Mouse (Mus musculus) kidney, adult 2 months (tissue): ENCODE data around the gene Gdf11. TPM values are rescaled to one million over a fixed set of nuclear protein-coding genes. Genes with fewer than 3 reads are reported as not detected.
A peak's percentile ranks its signal among the peaks of the same experiment; 100 is the strongest.

Source experiments
- DNase-seq: peaks from one replicate; pipeline ENCODE4 v3.0.0; 2021
- H3K27ac ChIP-seq: fragments of 200-500 bp; 2 replicates; pipeline ENCODE4 v1.5.1; 2012; ENCODE audit warnings: low read depth, low read length, control low read depth, inconsistent platforms; ENCODE audit not compliant: insufficient read depth
- H3K27me3 ChIP-seq: fragments of 200-500 bp; replicated peaks from 2 replicates; pipeline ENCODE4 v1.6.1; 2012; ENCODE audit warnings: mild to moderate bottlenecking, moderate library complexity, low read length, inconsistent platforms; ENCODE audit not compliant: control insufficient read depth, insufficient read depth
- H3K36me3 ChIP-seq: fragments of 200-500 bp; 2 replicates; pipeline ENCODE4 v1.6.1; 2012; ENCODE audit warnings: mild to moderate bottlenecking, moderate library complexity, low read length, inconsistent platforms; ENCODE audit not compliant: control insufficient read depth, insufficient read depth
- H3K4me1 ChIP-seq: fragments of 200-500 bp; 2 replicates; pipeline ENCODE4 v1.6.1; 2011; ENCODE audit warnings: low read length; ENCODE audit not compliant: control insufficient read depth, insufficient read depth
- H3K4me3 ChIP-seq: fragments of 200-500 bp; 2 replicates; pipeline ENCODE4 v1.5.1; 2011; ENCODE audit warnings: mild to moderate bottlenecking, low read depth, low read length, control low read depth; ENCODE audit not compliant: insufficient read depth
- CTCF ChIP-seq: fragments of 200-500 bp; conservative IDR thresholded peaks from 2 replicates; pipeline ENCODE4 v1.5.1; 2011; ENCODE audit warnings: low read depth, mild to moderate bottlenecking, control low read depth, low read length, moderate library complexity, mixed read lengths; ENCODE audit not compliant: insufficient read depth, insufficient read length
- POLR2A ChIP-seq: fragments of 200-500 bp; IDR thresholded peaks from one replicate; pipeline ENCODE4 v1.6.1; 2011; ENCODE audit warnings: low read depth, low read length, control low read depth
- WGBS: fragments of 180-500 bp; shearing (Covaris S2); methylation state at CpG from one replicate; pipeline ENCODE4 v1.1.7; 2018; 5-methylcytosine and 5-hydroxymethylcytosine counted together
- polyA plus RNA-seq: library from polyadenylated mRNA; depleted of rRNA; stranded (reverse); fragments of >200 nt; gene quantifications from 2 replicates; pipeline ENCODE4 v1.2.3, GENCODE M21; 2012

The Gdf11 gene
- polyA plus RNA-seq, 1 experiment: 2.5 TPM

DNA sequence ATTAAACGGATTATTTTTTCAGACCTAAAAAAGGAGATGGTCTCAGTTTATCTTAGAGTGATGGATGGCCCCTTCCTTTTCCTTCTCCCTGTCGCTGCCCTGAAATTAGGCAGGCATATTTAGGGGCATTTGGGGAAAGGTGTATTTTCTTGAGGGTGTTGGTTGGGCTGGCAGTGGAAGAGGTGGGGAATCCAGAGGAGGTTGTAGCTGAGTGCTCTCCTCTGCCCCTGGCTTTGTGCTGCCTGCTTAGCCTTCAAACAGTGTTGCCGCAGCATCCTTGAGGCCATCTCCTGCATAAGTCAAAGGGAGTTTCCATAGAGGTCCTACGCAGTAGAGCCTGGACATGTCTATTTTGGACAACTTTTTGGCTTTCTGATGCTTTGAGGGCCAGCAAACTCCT is 21.3 kb upstream of the Gdf11 start:
- Histone ChIP-seq H3K4me1 (peaks cover 14% of the 10 kb centered on the region; the same call in 1 of the 2 replicates), H3K36me3 (peaks cover 4% of the 10 kb centered on the region; the same call in 1 of the 2 replicates), H3K27ac (no peak overlapping the region), H3K27me3 (no peaks in the 10 kb centered on the region), H3K4me3 (no peak overlapping the region)
- WGBS: 60% methylated on average over 4 of the region's 4 CpGs
- DNase-seq: no peak
- no peak for TF ChIP-seq CTCF
- TF ChIP-seq POLR2A: no peak

DNA sequence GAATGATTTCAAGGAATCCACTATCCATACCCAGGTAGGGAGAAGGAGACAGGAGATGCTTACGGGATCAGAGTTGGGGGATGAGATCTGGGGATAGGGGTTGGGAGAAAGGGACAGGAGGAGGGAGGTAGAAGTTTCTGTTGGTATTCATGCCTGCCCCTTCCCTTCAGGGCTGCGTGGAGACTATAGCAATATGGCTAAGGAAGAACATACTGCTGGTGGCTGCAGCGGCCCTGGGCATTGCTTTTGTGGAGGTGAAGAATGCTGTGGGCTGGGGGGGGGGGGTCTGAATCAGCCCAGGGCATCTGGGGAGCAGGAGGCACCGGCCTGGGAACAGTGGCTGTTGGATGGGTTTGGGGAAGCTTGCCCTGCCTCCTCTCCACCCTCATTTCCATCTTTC is 20.8 kb upstream of the Gdf11 start:
- Histone ChIP-seq H3K27ac (no peak overlapping the region), H3K36me3 (peaks cover 4% of the 10 kb centered on the region; the same call in 1 of the 2 replicates), H3K4me1 (peaks cover 14% of the 10 kb centered on the region; the same call in 1 of the 2 replicates), H3K4me3 (no peak overlapping the region), H3K27me3 (no peaks in the 10 kb centered on the region)
- DNase-seq: no peak
- WGBS: 56% methylated on average over 4 of the region's 4 CpGs
- TF ChIP-seq POLR2A: no peak
- TF ChIP-seq CTCF: no peak

DNA sequence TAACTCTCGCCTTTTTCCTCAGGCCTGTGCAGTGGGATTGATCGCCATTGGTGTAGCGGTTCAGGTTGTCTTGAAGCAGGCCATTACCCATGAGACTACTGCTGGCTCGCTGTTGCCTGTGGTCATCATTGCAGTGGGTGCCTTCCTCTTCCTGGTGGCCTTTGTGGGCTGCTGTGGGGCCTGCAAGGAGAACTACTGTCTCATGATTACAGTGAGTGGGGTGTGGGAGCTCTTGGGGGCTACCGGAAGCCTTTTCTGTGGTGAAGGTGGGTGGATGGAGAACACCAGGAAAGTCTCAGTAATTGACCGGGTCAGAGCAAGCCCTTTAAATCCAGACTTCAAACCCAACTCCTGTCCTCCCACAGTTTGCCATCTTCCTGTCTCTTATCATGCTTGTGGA is 19.9 kb upstream of the Gdf11 start:
- H3K27me3 ChIP-seq: no peaks in the 10 kb centered on the region
- DNase-seq: no peak
- WGBS: 44% methylated on average over 6 of the region's 6 CpGs
- H3K36me3 ChIP-seq: peaks cover 4% of the 10 kb centered on the region; the same call in 1 of the 2 replicates
- H3K4me1 ChIP-seq: peaks cover 14% of the 10 kb centered on the region; the same call in 1 of the 2 replicates
- H3K27ac ChIP-seq: peak overlapping the region; percentile 12
- no peak for TF ChIP-seq CTCF
- TF ChIP-seq POLR2A: no peak
- H3K4me3 ChIP-seq: peak overlapping the region; percentile 92

DNA sequence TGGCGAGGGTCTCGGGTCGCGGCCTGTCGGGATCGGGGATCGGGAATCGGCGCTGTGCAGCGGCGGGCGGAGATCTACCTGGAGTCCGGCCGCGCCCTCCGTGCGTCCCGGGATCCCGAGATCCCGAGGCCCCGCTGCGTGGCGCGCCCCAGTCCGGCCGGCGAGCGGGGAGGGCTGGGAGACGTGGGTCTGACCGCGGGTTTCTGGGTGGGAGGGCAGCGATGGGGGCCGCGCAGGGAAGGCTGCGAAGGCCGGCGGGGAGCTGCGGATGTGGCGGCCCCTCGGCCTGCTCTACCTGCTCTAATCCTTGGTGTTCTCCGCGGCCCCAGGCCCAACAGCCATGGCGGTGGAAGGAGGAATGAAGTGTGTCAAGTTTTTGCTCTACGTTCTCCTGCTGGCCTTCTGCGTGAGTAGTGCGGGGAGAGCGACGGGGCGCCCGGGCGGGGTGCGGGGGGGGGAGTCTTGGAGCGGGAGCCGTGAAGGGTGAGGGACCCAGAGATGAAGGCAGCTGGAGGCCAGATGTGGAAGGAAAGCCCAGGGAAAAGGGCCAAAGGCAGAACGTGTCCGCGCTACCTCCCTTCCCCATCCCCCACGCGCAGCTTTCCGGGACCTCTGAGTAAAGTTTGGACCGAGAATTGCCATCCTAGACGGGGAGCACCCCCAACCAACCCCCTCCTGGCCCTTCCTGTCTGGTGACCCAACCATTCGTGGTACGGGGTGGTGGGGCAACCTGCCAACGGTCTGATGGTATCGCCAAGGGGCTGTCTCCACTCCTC is 18.7 kb upstream of the Gdf11 start:
- peak overlapping the region; percentile 99 for H3K27ac ChIP-seq
- peaks cover 14% of the 10 kb centered on the region; the same call in 1 of the 2 replicates for H3K4me1 ChIP-seq
- peak overlapping the region; percentile 92 for H3K4me3 ChIP-seq
- 2% methylated on average over 65 of the region's 66 CpGs for WGBS
- DNase-seq: peak; percentile 66
- TF ChIP-seq POLR2A: no peak
- no peak for TF ChIP-seq CTCF
- peaks cover 4% of the 10 kb centered on the region; the same call in 1 of the 2 replicates for H3K36me3 ChIP-seq
- H3K27me3 ChIP-seq: no peaks in the 10 kb centered on the region

DNA sequence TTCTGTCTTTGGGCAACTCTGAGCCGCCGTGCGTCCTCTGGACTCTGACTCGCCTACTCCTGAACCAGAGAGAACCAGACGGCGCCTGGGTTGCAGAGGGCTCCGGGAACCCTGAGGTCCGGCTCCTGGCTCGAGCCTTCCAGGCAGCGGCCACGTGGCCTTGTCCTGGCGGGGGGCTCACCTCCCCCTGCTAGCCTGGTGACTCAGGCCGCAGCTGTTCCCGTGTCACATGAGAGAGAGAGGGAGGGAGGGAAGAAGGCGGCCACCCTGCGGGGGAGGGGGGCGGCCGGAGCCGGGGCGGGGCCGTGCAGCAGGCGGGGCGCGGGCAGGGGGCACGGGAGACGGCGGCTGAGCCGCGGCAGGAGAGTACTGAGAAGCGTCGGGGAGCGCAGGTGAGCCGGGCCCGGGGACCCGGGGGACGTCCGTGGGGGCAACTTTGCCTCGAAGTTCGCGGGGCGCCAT is 18.1 kb upstream of the Gdf11 start:
- no peaks in the 10 kb centered on the region for H3K27me3 ChIP-seq
- H3K4me3 ChIP-seq: peak overlapping the region; percentile 92
- peak; percentile 95 for DNase-seq
- peak overlapping the region; percentile 99 for H3K27ac ChIP-seq
- peaks cover 14% of the 10 kb centered on the region; the same call in 1 of the 2 replicates for H3K4me1 ChIP-seq
- peaks cover 4% of the 10 kb centered on the region; the same call in 1 of the 2 replicates for H3K36me3 ChIP-seq
- TF ChIP-seq CTCF (no peak), POLR2A (peak; percentile 23)
- 2% methylated on average over 37 of the region's 41 CpGs for WGBS

DNA sequence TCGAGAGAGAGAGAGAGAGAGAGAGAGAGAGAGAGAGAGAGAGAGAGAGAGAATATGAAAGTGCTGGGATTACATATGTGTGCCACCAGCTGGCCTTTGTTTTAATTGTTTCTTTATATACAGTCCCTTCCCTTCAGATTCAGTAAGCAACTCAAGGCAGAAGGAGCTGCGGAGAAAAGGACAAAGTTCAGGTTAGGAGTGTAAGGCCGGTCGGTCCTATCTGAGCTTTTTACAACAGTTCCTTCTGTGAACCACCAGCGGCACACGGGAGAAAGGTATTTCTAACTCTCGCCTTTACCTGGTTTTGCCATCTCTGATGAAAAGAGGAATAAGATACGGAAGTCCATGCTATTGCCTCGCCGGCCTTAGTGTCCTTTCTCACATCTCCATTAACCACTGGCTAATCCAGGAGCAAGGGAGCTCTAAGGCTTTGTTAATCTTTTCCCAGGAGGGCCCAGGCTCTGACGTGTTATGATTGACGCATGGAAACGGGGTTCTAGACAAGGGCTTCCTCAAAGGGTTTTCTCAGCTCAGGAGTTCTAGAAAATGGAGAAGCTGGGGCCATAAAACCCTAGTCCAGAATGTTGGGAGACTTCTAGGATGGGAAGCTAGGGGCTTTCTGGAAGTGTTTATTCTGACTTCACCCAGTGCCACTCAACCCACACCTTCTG is 17.4 kb upstream of the Gdf11 start:
- no peaks in the 10 kb centered on the region for H3K27me3 ChIP-seq
- H3K4me3 ChIP-seq: peak overlapping the region; percentile 92
- TF ChIP-seq CTCF (no peak), POLR2A (no peak)
- peaks cover 4% of the 10 kb centered on the region; the same call in 1 of the 2 replicates for H3K36me3 ChIP-seq
- peak overlapping the region; percentile 99 for H3K27ac ChIP-seq
- WGBS: 35% methylated on average over 13 of the region's 13 CpGs
- peak; percentile 91 for DNase-seq
- peaks cover 11% of the 10 kb centered on the region; the same call in 1 of the 2 replicates for H3K4me1 ChIP-seq

DNA sequence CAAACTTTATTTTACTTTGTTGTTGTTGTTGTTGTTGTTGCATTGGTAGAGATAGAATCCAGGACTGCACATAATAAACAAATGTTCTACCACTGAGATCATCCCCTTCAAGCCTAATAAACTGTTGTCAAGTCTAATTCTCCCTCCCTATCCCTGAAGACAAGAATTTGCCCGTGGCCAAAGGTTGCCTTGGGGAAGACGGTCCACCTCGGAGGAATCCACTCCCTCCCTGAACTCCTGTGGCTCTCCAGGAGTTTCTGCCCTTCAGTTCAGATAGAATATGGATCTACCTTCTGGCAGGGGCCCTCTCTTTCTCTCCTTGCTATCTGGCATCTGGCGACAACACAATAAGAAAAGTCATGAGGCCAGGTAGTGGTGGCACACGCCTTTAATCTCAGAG is 13.3 kb upstream of the Gdf11 start:
- Histone ChIP-seq H3K27me3 (no peaks in the 10 kb centered on the region), H3K27ac (peak overlapping the region; percentile 25; the same call in 1 of the 2 replicates), H3K4me1 (peaks cover 11% of the 10 kb centered on the region; the same call in 1 of the 2 replicates), H3K4me3 (no peak overlapping the region), H3K36me3 (no peaks in the 10 kb centered on the region)
- 57% methylated on average over 5 of the region's 5 CpGs for WGBS
- TF ChIP-seq CTCF (no peak), POLR2A (no peak)
- DNase-seq: peak; percentile 81
